Mouse (Mus musculus) kidney, embryonic 14.5 days (tissue): ENCODE data around the gene Phyh. TPM values are rescaled to one million over a fixed set of nuclear protein-coding genes. Genes with fewer than 3 reads are reported as not detected.

Source experiments
- ATAC-seq: fragments of 200-750 bp; cut with Nextera tagmentation; 2 replicates; pipeline ENCODE4 v1.8.0; 2017; ENCODE audit warnings: moderate number of reproducible peaks, mild to moderate bottlenecking, moderate TSS enrichment, moderate library complexity; ENCODE audit not compliant: low FRiP score, low TSS enrichment
- H3K27ac ChIP-seq: fragments of 300-500 bp; sonication (generic); 2 replicates; pipeline ENCODE4 v1.5.1; 2014; ENCODE audit warnings: low read depth, mild to moderate bottlenecking, low read length, moderate library complexity, mixed read lengths
- H3K27me3 ChIP-seq: fragments of 300-500 bp; sonication (generic); 2 replicates; pipeline ENCODE4 v1.6.1; 2014; ENCODE audit warnings: mild to moderate bottlenecking, low read length; ENCODE audit not compliant: control insufficient read depth, insufficient read depth
- H3K36me3 ChIP-seq: fragments of 300-500 bp; sonication (generic); 2 replicates; pipeline ENCODE4 v1.6.1; 2014; ENCODE audit warnings: low read length, mixed read lengths; ENCODE audit not compliant: control insufficient read depth, insufficient read depth
- H3K4me1 ChIP-seq: fragments of 300-500 bp; sonication (generic); 2 replicates; pipeline ENCODE4 v1.6.1; 2014; ENCODE audit warnings: low read length, mixed read lengths; ENCODE audit not compliant: control insufficient read depth, insufficient read depth
- H3K4me2 ChIP-seq: fragments of 300-500 bp; sonication (generic); replicated peaks from 2 replicates; pipeline ENCODE4 v1.6.1; 2014; ENCODE audit warnings: low read depth, mild to moderate bottlenecking, low read length
- H3K4me3 ChIP-seq: fragments of 300-500 bp; sonication (generic); 2 replicates; pipeline ENCODE4 v1.5.1; 2014; ENCODE audit warnings: mild to moderate bottlenecking, low read length
- H3K9ac ChIP-seq: fragments of 300-500 bp; sonication (generic); 2 replicates; pipeline ENCODE4 v1.6.1; 2014; ENCODE audit warnings: low read depth, mild to moderate bottlenecking, low read length, moderate library complexity
- H3K9me3 ChIP-seq: fragments of 300-500 bp; sonication (generic); 2 replicates; pipeline ENCODE4 v1.6.1; 2016; ENCODE audit warnings: low read length; ENCODE audit not compliant: control insufficient read depth
- WGBS: fragments of 180-500 bp; shearing (Covaris S2); extraction: QIAGEN DNeasy Blood & Tissue Kit; methylation state at CpG from one replicate; pipeline ENCODE4 v1.1.7; 2014; 5-methylcytosine and 5-hydroxymethylcytosine counted together
- polyA plus RNA-seq: library from polyadenylated mRNA; unstranded; fragments of >200 nt; fragmentation: Nextera tagmentation; extraction: Ambion mirVana; gene quantifications from 2 replicates; pipeline ENCODE4 v1.2.1, GENCODE M21; 2014

Phyh gene
- polyA plus RNA-seq, 1 experiment from 2014 or later: 43.4 TPM

GRCm38 (mm10) chr2:4883009-4883704 lies 35.7 kb upstream of the Phyh start:
- no peaks in the 10 kb centered on the region for H3K9me3 ChIP-seq
- peak overlapping the region; percentile 99 for H3K9ac ChIP-seq
- H3K36me3 ChIP-seq: peaks cover 33% of the 10 kb centered on the region
- H3K27ac ChIP-seq: peak overlapping the region; percentile 100; the same call in 1 of the 2 replicates
- no peak for ATAC-seq
- WGBS: under 1% methylated on average over 18 of the region's 18 CpGs
- H3K4me1 ChIP-seq: peaks cover 18% of the 10 kb centered on the region
- peak overlapping the region; percentile 92 for H3K4me3 ChIP-seq
- H3K4me2 ChIP-seq: peak overlapping the region; percentile 68
- no peaks in the 10 kb centered on the region for H3K27me3 ChIP-seq

GRCm38 (mm10) chr2:4886896-4887295 lies 31.9 kb upstream of the Phyh start:
- WGBS: 93% methylated on average over 6 of the region's 6 CpGs

GRCm38 (mm10) chr2:4895598-4895997 lies 23.2 kb upstream of the Phyh start:
- Histone ChIP-seq H3K9me3 (no peaks in the 10 kb centered on the region), H3K36me3 (peaks cover 89% of the 10 kb centered on the region), H3K9ac (no peak overlapping the region), H3K27me3 (no peaks in the 10 kb centered on the region), H3K4me2 (no peak overlapping the region), H3K27ac (no peak overlapping the region), H3K4me3 (no peak overlapping the region), H3K4me1 (no peaks in the 10 kb centered on the region)
- ATAC-seq: no peak
- 89% methylated on average over 2 of the region's 2 CpGs for WGBS

More at GRCm38 (mm10) chr2:4886896-4887295, 31.9 kb upstream of the Phyh start:
- Histone ChIP-seq H3K4me1 (peaks cover 8% of the 10 kb centered on the region; the same call in 1 of the 2 replicates), H3K4me2 (no peak overlapping the region), H3K9ac (no peak overlapping the region), H3K36me3 (peaks cover 69% of the 10 kb centered on the region), H3K4me3 (no peak overlapping the region), H3K27ac (no peak overlapping the region), H3K27me3 (no peaks in the 10 kb centered on the region), H3K9me3 (no peaks in the 10 kb centered on the region)
- no peak for ATAC-seq

GRCm38 (mm10) chr2:4896970-4897369 lies 21.8 kb upstream of the Phyh start:
- Histone ChIP-seq H3K9ac (no peak overlapping the region), H3K27ac (no peak overlapping the region), H3K27me3 (no peaks in the 10 kb centered on the region), H3K9me3 (no peaks in the 10 kb centered on the region), H3K36me3 (peaks cover 87% of the 10 kb centered on the region), H3K4me1 (no peaks in the 10 kb centered on the region), H3K4me3 (no peak overlapping the region), H3K4me2 (no peak overlapping the region)
- no peak for ATAC-seq
- 94% methylated on average over 4 of the region's 4 CpGs for WGBS

GRCm38 (mm10) chr2:4900624-4901023 lies 18.2 kb upstream of the Phyh start:
- H3K36me3 ChIP-seq: peaks cover 73% of the 10 kb centered on the region
- WGBS: 88% methylated on average over 6 of the region's 6 CpGs
- no peak overlapping the region for H3K4me3 ChIP-seq
- H3K9ac ChIP-seq: no peak overlapping the region
- H3K27ac ChIP-seq: no peak overlapping the region
- H3K4me2 ChIP-seq: no peak overlapping the region
- no peak for ATAC-seq
- H3K9me3 ChIP-seq: no peaks in the 10 kb centered on the region
- no peaks in the 10 kb centered on the region for H3K4me1 ChIP-seq
- H3K27me3 ChIP-seq: no peaks in the 10 kb centered on the region

- WGBS: 94% methylated on average over 5 of the region's 5 CpGs
- Histone ChIP-seq H3K27ac (no peak overlapping the region), H3K4me2 (no peak overlapping the region), H3K4me3 (no peak overlapping the region), H3K9ac (no peak overlapping the region), H3K36me3 (peaks cover 75% of the 10 kb centered on the region), H3K4me1 (no peaks in the 10 kb centered on the region), H3K9me3 (no peaks in the 10 kb centered on the region), H3K27me3 (no peaks in the 10 kb centered on the region)
- no peak for ATAC-seq
These were observed 16.5 kb upstream of the Phyh start for GRCm38 (mm10) chr2:4902346-4902745.

- no peak overlapping the region for H3K9ac ChIP-seq
- no peak overlapping the region for H3K27ac ChIP-seq
- ATAC-seq: no peak
These were observed 11.7 kb upstream of the Phyh start for GRCm38 (mm10) chr2:4907120-4907519.

GRCm38 (mm10) chr2:4907916-4908315 lies 10.9 kb upstream of the Phyh start:
- Histone ChIP-seq H3K27ac (no peak overlapping the region), H3K36me3 (peaks cover 44% of the 10 kb centered on the region), H3K4me3 (no peak overlapping the region), H3K9me3 (no peaks in the 10 kb centered on the region), H3K27me3 (no peaks in the 10 kb centered on the region), H3K4me2 (no peak overlapping the region), H3K9ac (no peak overlapping the region), H3K4me1 (no peaks in the 10 kb centered on the region)
- ATAC-seq: no peak
- WGBS: 82% methylated on average over 7 of the region's 7 CpGs

More at GRCm38 (mm10) chr2:4907120-4907519, 11.7 kb upstream of the Phyh start:
- Histone ChIP-seq H3K27me3 (no peaks in the 10 kb centered on the region), H3K4me3 (no peak overlapping the region), H3K36me3 (peaks cover 47% of the 10 kb centered on the region), H3K9me3 (no peaks in the 10 kb centered on the region), H3K4me1 (no peaks in the 10 kb centered on the region), H3K4me2 (no peak overlapping the region)
- WGBS: 93% methylated on average over 6 of the region's 6 CpGs

GRCm38 (mm10) chr2:4908771-4909315 lies 10.0 kb upstream of the Phyh start:
- H3K4me3 ChIP-seq: no peak overlapping the region
- no peak overlapping the region for H3K4me2 ChIP-seq
- H3K36me3 ChIP-seq: peaks cover 44% of the 10 kb centered on the region
- H3K9me3 ChIP-seq: no peaks in the 10 kb centered on the region
- no peak for ATAC-seq
- 92% methylated on average over 3 of the region's 3 CpGs for WGBS
- no peaks in the 10 kb centered on the region for H3K27me3 ChIP-seq
- H3K9ac ChIP-seq: no peak overlapping the region
- no peak overlapping the region for H3K27ac ChIP-seq
- H3K4me1 ChIP-seq: no peaks in the 10 kb centered on the region
